Mouse (Mus musculus): ENCODE results near the gene Acss2. TPM values are rescaled to one million over a fixed set of nuclear protein-coding genes. Genes with fewer than 3 reads are reported as not detected.

The Acss2 gene
- polyA plus RNA-seq, 1 experiment from 2014 or later: 15.3 TPM

GRCm38 (mm10) chr2:155632138-155632936 is 114.6 kb downstream of the Acss2 start:
- WGBS: 68% methylated on average over 30 of the region's 30 CpGs
- no peak for ATAC-seq (ENCODE audit: low read depth)
- Histone ChIP-seq H3K4me1 (ENCODE audit: control insufficient read depth, insufficient read depth, low read length) (0 out of 2 replicates have a peak, but pooled peaks cover 8% of the 10 kb centered on the region), H3K4me3 (ENCODE audit: low read depth, low read length) (no peak overlapping the region), H3K4me2 (ENCODE audit: low read depth, low read length) (no peak overlapping the region), H3K9ac (ENCODE audit: low read depth, low read length) (no peak overlapping the region), H3K27ac (replicated peaks; ENCODE audit: low read depth, low read length) (no peak overlapping the region), H3K9me3 (ENCODE audit: control insufficient read depth, low read length) (no peaks in the 10 kb centered on the region), H3K36me3 (ENCODE audit: control insufficient read depth, insufficient read depth, low read length) (peaks cover 61% of the 10 kb centered on the region), H3K27me3 (replicated peaks; ENCODE audit: control insufficient read depth, insufficient read depth, low read length) (peaks cover 67% of the 10 kb centered on the region)
- no peak for DNase-seq (ENCODE audit: low spot score)

DNA sequence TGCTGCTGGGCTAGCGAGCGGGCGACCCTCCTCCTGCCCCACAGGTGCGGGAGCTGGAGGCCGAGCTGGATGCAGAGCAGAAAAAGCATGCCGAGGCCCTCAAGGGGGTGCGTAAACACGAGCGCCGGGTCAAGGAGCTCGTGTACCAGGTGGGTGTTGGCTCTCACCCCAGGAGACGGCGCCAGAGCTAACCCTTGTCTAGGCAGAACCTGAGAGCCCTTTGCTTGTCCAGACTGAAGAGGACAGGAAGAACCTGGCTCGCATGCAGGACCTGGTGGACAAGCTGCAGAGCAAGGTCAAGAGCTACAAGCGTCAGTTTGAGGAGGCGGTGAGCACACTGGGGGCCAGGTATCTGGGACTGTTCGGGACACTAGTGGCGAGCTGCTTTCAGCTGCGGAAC is 115.4 kb downstream of the Acss2 start:
- no peaks in the 10 kb centered on the region for H3K9me3 ChIP-seq (ENCODE audit: control insufficient read depth, low read length)
- no peak overlapping the region for H3K9ac ChIP-seq (ENCODE audit: low read depth, low read length)
- no peak overlapping the region for H3K27ac ChIP-seq (replicated peaks; ENCODE audit: low read depth, low read length)
- H3K27me3 ChIP-seq (replicated peaks; ENCODE audit: control insufficient read depth, insufficient read depth, low read length): peaks cover 62% of the 10 kb centered on the region
- no peak for DNase-seq (ENCODE audit: low spot score)
- H3K36me3 ChIP-seq (ENCODE audit: control insufficient read depth, insufficient read depth, low read length): peaks cover 69% of the 10 kb centered on the region
- H3K4me2 ChIP-seq (ENCODE audit: low read depth, low read length): no peak overlapping the region
- H3K4me3 ChIP-seq (ENCODE audit: low read depth, low read length): no peak overlapping the region
- ATAC-seq (ENCODE audit: low read depth): no peak
- WGBS: 69% methylated on average over 15 of the region's 19 CpGs
- H3K4me1 ChIP-seq (ENCODE audit: control insufficient read depth, insufficient read depth, low read length): 0 out of 2 replicates have a peak, but pooled peaks cover 8% of the 10 kb centered on the region

- Histone ChIP-seq H3K27ac (replicated peaks; ENCODE audit: low read depth, low read length) (no peak overlapping the region), H3K9me3 (ENCODE audit: control insufficient read depth, low read length) (no peaks in the 10 kb centered on the region), H3K27me3 (replicated peaks; ENCODE audit: control insufficient read depth, insufficient read depth, low read length) (peaks cover 56% of the 10 kb centered on the region), H3K4me2 (ENCODE audit: low read depth, low read length) (no peak overlapping the region), H3K9ac (ENCODE audit: low read depth, low read length) (no peak overlapping the region), H3K36me3 (ENCODE audit: control insufficient read depth, insufficient read depth, low read length) (peaks cover 75% of the 10 kb centered on the region), H3K4me1 (ENCODE audit: control insufficient read depth, insufficient read depth, low read length) (0 out of 2 replicates have a peak, but pooled peaks cover 8% of the 10 kb centered on the region), H3K4me3 (ENCODE audit: low read depth, low read length) (no peak overlapping the region)
- WGBS: 91% methylated on average over 9 of the region's 9 CpGs
- ATAC-seq (ENCODE audit: low read depth) (no peak), DNase-seq (ENCODE audit: low spot score) (no peak)
These were observed 116.0 kb downstream of the Acss2 start for GRCm38 (mm10) chr2:155633731-155634130.

DNA sequence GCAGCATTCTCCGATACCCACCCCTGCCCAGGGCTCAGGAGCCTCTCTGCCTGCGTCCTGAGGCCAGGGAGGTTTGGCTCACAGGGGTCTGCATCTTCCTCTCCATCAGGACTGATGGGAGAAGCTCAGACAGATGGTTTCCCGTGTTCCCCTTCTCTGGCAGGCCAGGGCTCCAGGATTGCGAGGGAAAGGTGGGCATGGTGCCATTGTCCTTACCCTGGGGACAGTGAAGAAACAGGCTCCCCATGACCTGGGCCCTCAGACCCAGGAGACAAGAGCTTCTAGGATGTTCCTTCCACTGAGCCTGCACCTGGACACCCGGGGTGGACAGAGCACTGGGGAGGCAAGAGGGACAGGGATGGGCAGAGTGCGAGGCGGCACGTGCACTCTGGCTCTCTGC is 116.8 kb downstream of the Acss2 start:
- peaks cover 48% of the 10 kb centered on the region for H3K27me3 ChIP-seq (replicated peaks; ENCODE audit: control insufficient read depth, insufficient read depth, low read length)
- WGBS: 89% methylated on average over 6 of the region's 8 CpGs
- H3K9me3 ChIP-seq (ENCODE audit: control insufficient read depth, low read length): no peaks in the 10 kb centered on the region
- 0 out of 2 replicates have a peak, but pooled peaks cover 2% of the 10 kb centered on the region for H3K4me1 ChIP-seq (ENCODE audit: control insufficient read depth, insufficient read depth, low read length)
- DNase-seq (ENCODE audit: low spot score) (no peak), ATAC-seq (ENCODE audit: low read depth) (no peak)
- no peak overlapping the region for H3K27ac ChIP-seq (replicated peaks; ENCODE audit: low read depth, low read length)
- no peak overlapping the region for H3K9ac ChIP-seq (ENCODE audit: low read depth, low read length)
- no peak overlapping the region for H3K4me2 ChIP-seq (ENCODE audit: low read depth, low read length)
- H3K36me3 ChIP-seq (ENCODE audit: control insufficient read depth, insufficient read depth, low read length): peaks cover 84% of the 10 kb centered on the region
- no peak overlapping the region for H3K4me3 ChIP-seq (ENCODE audit: low read depth, low read length)

MicroRNAs encoded within 50 kb of the gene (microRNA counts, 519-probe panel; counts per million panel counts)
- microRNA mmu-miR-499: 2,762 counts per million, percentile 61 among the panel's probes with 10 or more counts

Small RNA genes lying within 50 kb of the gene (microRNA-seq; reads per million reads assigned to microRNA genes)
- 146 reads per million, percentile 55 among the genes with 10 or more reads in this experiment for gene Mir499 (ENCODE audit: borderline number of aligned reads)

Other genes with a start within 250 kb of the Acss2 start
- gene Map1lc3a, start 241.7 kb upstream of the Acss2 start, polyA plus RNA-seq (2014; fragmentation: Nextera tagmentation; extraction: Ambion mirVana): 241 and 248 TPM in 2 replicates
- 43.7 and 47.9 TPM in 2 replicates for gene Pigu, start 160.5 kb upstream of the Acss2 start, polyA plus RNA-seq (2014; fragmentation: Nextera tagmentation; extraction: Ambion mirVana)
- gene Trp53inp2, start 136.9 kb upstream of the Acss2 start, polyA plus RNA-seq (2014; fragmentation: Nextera tagmentation; extraction: Ambion mirVana): 25.9 and 29.2 TPM in 2 replicates
- gene Ncoa6, start 44.1 kb upstream of the Acss2 start, polyA plus RNA-seq (2014; fragmentation: Nextera tagmentation; extraction: Ambion mirVana): 23.0 and 27.4 TPM in 2 replicates
- 6.1 and 8.7 TPM in 2 replicates for gene Ggt7, start 289 bp downstream of the Acss2 start, polyA plus RNA-seq (2014; fragmentation: Nextera tagmentation; extraction: Ambion mirVana)
- gene Gss, start 74.9 kb downstream of the Acss2 start, polyA plus RNA-seq (2014; fragmentation: Nextera tagmentation; extraction: Ambion mirVana): 27.1 and 27.6 TPM in 2 replicates
- 4.6 and 5.3 TPM in 2 replicates for gene Myh7b, start 93.3 kb downstream of the Acss2 start, polyA plus RNA-seq (2014; fragmentation: Nextera tagmentation; extraction: Ambion mirVana)
- gene Trpc4ap, start 174.4 kb downstream of the Acss2 start, polyA plus RNA-seq (2014; fragmentation: Nextera tagmentation; extraction: Ambion mirVana): 131 and 147 TPM in 2 replicates
- gene Edem2, start 211.5 kb downstream of the Acss2 start, polyA plus RNA-seq (2014; fragmentation: Nextera tagmentation; extraction: Ambion mirVana): 34.0 and 35.2 TPM in 2 replicates
- not detected in 2 replicates for gene Gm17581, start 217.9 kb downstream of the Acss2 start, polyA plus RNA-seq (2014; fragmentation: Nextera tagmentation; extraction: Ambion mirVana)
- gene Procr, start 233.2 kb downstream of the Acss2 start, polyA plus RNA-seq (2014; fragmentation: Nextera tagmentation; extraction: Ambion mirVana): 8.1 and 9.1 TPM in 2 replicates